Mouse (Mus musculus) testis, adult 2 months (tissue): ENCODE data around the gene Sclt1. TPM values are rescaled to one million over a fixed set of nuclear protein-coding genes. Genes with fewer than 3 reads are reported as not detected.

Experiments
- H3K27ac ChIP-seq: fragments of 200-500 bp; 2 replicates; pipeline ENCODE4 v1.5.1; 2012; ENCODE audit warnings: low read depth, low read length; ENCODE audit not compliant: control insufficient read depth, insufficient read depth
- H3K27me3 ChIP-seq: fragments of 200-500 bp; 2 replicates; pipeline ENCODE4 v1.6.1; 2012; ENCODE audit warnings: mild to moderate bottlenecking, low read length, moderate library complexity; ENCODE audit not compliant: control insufficient read depth, insufficient read depth
- H3K36me3 ChIP-seq: fragments of 200-500 bp; 2 replicates; pipeline ENCODE4 v1.6.1; 2012; ENCODE audit warnings: mild to moderate bottlenecking, low read length; ENCODE audit not compliant: control insufficient read depth, insufficient read depth
- H3K4me1 ChIP-seq: fragments of 200-500 bp; 2 replicates; pipeline ENCODE4 v1.6.1; 2012; ENCODE audit warnings: low read length; ENCODE audit not compliant: control insufficient read depth, insufficient read depth
- H3K4me3 ChIP-seq: fragments of 200-500 bp; 2 replicates; pipeline ENCODE4 v1.5.1; 2012; ENCODE audit warnings: low read depth, mild to moderate bottlenecking, low read length, moderate library complexity, mixed read lengths; ENCODE audit not compliant: control insufficient read depth
- CTCF ChIP-seq: fragments of 200-500 bp; IDR thresholded peaks from 2 replicates; pipeline ENCODE4 v1.5.1; 2012; ENCODE audit warnings: low read depth, mild to moderate bottlenecking, inconsistent platforms, low read length, moderate library complexity; ENCODE audit not compliant: control insufficient read depth, insufficient read depth, insufficient replicate concordance
- POLR2A ChIP-seq: fragments of 200-500 bp; IDR thresholded peaks from 2 replicates; pipeline ENCODE4 v1.6.1; 2012; ENCODE audit warnings: low read depth, mild to moderate bottlenecking, inconsistent platforms, low read length, moderate library complexity; ENCODE audit not compliant: control insufficient read depth
- polyA plus RNA-seq: library from polyadenylated mRNA; depleted of rRNA; stranded (reverse); fragments of >200 nt; gene quantifications from 2 replicates; pipeline ENCODE4 v1.2.3, GENCODE M21; 2012

Gene Sclt1
- polyA plus RNA-seq, 1 experiment, result 50.1 TPM

GRCm38 (mm10) chr3:41614230-41614985 is 127.9 kb downstream of the Sclt1 start:
- no peak for TF ChIP-seq POLR2A
- no peak for TF ChIP-seq CTCF
- Histone ChIP-seq H3K36me3 (no peaks in the 10 kb centered on the region; the same call in 1 of the 2 replicates), H3K27me3 (no peaks in the 10 kb centered on the region), H3K4me3 (no peak overlapping the region), H3K27ac (no peak overlapping the region), H3K4me1 (no peaks in the 10 kb centered on the region)

DNA sequence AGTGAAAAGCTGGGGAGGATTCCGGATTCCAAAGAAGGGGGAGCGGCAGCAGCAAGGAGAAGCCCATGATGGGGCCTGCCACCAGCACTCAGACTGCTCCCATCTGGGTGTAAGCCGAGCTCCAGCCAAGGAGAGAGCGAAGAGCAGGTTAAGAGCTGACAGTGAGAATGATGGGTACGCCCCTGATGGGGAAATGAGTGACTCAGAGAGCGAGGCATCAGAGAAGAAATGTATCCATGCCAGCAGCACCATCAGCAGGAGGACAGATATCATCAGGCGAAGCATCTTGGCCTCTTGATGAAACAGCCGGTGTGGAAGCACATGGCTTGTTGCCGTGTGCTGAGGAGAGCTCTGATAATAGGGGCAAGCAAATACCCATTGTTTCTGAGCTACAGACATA is 128.6 kb downstream of the Sclt1 start:
- no peaks in the 10 kb centered on the region for H3K27me3 ChIP-seq
- TF ChIP-seq CTCF (no peak), POLR2A (no peak)
- no peaks in the 10 kb centered on the region; the same call in 1 of the 2 replicates for H3K36me3 ChIP-seq
- no peaks in the 10 kb centered on the region for H3K4me1 ChIP-seq
- no peak overlapping the region for H3K27ac ChIP-seq
- no peak overlapping the region for H3K4me3 ChIP-seq

- Histone ChIP-seq H3K36me3 (no peaks in the 10 kb centered on the region; the same call in 1 of the 2 replicates), H3K4me1 (no peaks in the 10 kb centered on the region), H3K27ac (no peak overlapping the region), H3K4me3 (no peak overlapping the region), H3K27me3 (no peaks in the 10 kb centered on the region)
- TF ChIP-seq CTCF (no peak), POLR2A (no peak)
These were observed 130.1 kb downstream of the Sclt1 start for GRCm38 (mm10) chr3:41612211-41612610.

GRCm38 (mm10) chr3:41609071-41609470 is 133.2 kb downstream of the Sclt1 start:
- H3K27ac ChIP-seq, result no peak overlapping the region
- TF ChIP-seq CTCF (no peak), POLR2A (no peak)
- H3K27me3 ChIP-seq, result no peaks in the 10 kb centered on the region
- no peaks in the 10 kb centered on the region for H3K4me1 ChIP-seq
- no peak overlapping the region for H3K4me3 ChIP-seq
- H3K36me3 ChIP-seq, result no peaks in the 10 kb centered on the region; the same call in 1 of the 2 replicates

- no peak for TF ChIP-seq POLR2A
- TF ChIP-seq CTCF, result no peak
- Histone ChIP-seq H3K4me1 (no peaks in the 10 kb centered on the region), H3K36me3 (no peaks in the 10 kb centered on the region), H3K27ac (no peak overlapping the region), H3K4me3 (no peak overlapping the region), H3K27me3 (no peaks in the 10 kb centered on the region)
These were observed 134.8 kb downstream of the Sclt1 start for GRCm38 (mm10) chr3:41607467-41607866.

- Histone ChIP-seq H3K27ac (no peak overlapping the region), H3K4me1 (no peaks in the 10 kb centered on the region), H3K4me3 (no peak overlapping the region), H3K27me3 (no peaks in the 10 kb centered on the region), H3K36me3 (no peaks in the 10 kb centered on the region)
- no peak for TF ChIP-seq POLR2A
- no peak for TF ChIP-seq CTCF
These were observed 135.3 kb downstream of the Sclt1 start for GRCm38 (mm10) chr3:41607050-41607449.

- H3K27me3 ChIP-seq, result no peaks in the 10 kb centered on the region
- no peaks in the 10 kb centered on the region for H3K36me3 ChIP-seq
- H3K4me3 ChIP-seq, result no peak overlapping the region
- no peaks in the 10 kb centered on the region for H3K4me1 ChIP-seq
- no peak for TF ChIP-seq POLR2A
- TF ChIP-seq CTCF, result no peak
- no peak overlapping the region for H3K27ac ChIP-seq
These were observed 136.0 kb downstream of the Sclt1 start for GRCm38 (mm10) chr3:41606330-41606664.

GRCm38 (mm10) chr3:41605601-41606329 is 136.5 kb downstream of the Sclt1 start:
- Histone ChIP-seq H3K27me3 (no peaks in the 10 kb centered on the region), H3K36me3 (no peaks in the 10 kb centered on the region), H3K4me3 (no peak overlapping the region), H3K27ac (no peak overlapping the region), H3K4me1 (no peaks in the 10 kb centered on the region)
- TF ChIP-seq CTCF (no peak), POLR2A (no peak)
